Mouse (Mus musculus): ENCODE measurements at regions not wholly inside any gene's neighbourhood (a gene's known extent, or its start where the extent isn't known, plus 50 kb on each side); places are given as distances from the start of the nearest gene placed in this dataset.

GRCm38 (mm10) chr15:60333573-60334306 is 317.3 kb upstream of the 4933412E24Rik start:
- Histone ChIP-seq H3K27ac (replicated peaks; ENCODE audit: low read depth, low read length) (no peak overlapping the region), H3K9ac (replicated peaks; ENCODE audit: low read length) (no peak overlapping the region), H3K4me2 (ENCODE audit: low read depth, low read length) (no peak overlapping the region), H3K4me3 (ENCODE audit: low read depth, low read length) (no peak overlapping the region), H3K27me3 (ENCODE audit: control insufficient read depth, insufficient read depth, low read length) (no peaks in the 10 kb centered on the region), H3K9me3 (replicated peaks; ENCODE audit: control insufficient read depth, low read length) (no peaks in the 10 kb centered on the region), H3K4me1 (ENCODE audit: control insufficient read depth, insufficient read depth, low read length) (no peaks in the 10 kb centered on the region), H3K36me3 (replicated peaks; ENCODE audit: control insufficient read depth, insufficient read depth, low read depth, low read length) (no peaks in the 10 kb centered on the region)
- WGBS: 71% methylated on average over 5 of the region's 5 CpGs
- DNase-seq (ENCODE audit: low spot score) (no peak), ATAC-seq (replicated peaks; ENCODE audit: insufficient number of reproducible peaks, low FRiP score, low TSS enrichment, low read depth) (no peak)

GRCm38 (mm10) chr15:60317577-60317976 is 301.2 kb upstream of the 4933412E24Rik start:
- H3K27me3 ChIP-seq (ENCODE audit: control insufficient read depth, insufficient read depth, low read length): no peaks in the 10 kb centered on the region
- 88% methylated on average over 2 of the region's 2 CpGs for WGBS
- no peak overlapping the region for H3K4me3 ChIP-seq (ENCODE audit: low read depth, low read length)
- no peak for ATAC-seq (replicated peaks; ENCODE audit: insufficient number of reproducible peaks, low FRiP score, low TSS enrichment, low read depth)
- no peaks in the 10 kb centered on the region for H3K4me1 ChIP-seq (ENCODE audit: control insufficient read depth, insufficient read depth, low read length)
- H3K9me3 ChIP-seq (replicated peaks; ENCODE audit: control insufficient read depth, low read length): no peaks in the 10 kb centered on the region
- H3K36me3 ChIP-seq (replicated peaks; ENCODE audit: control insufficient read depth, insufficient read depth, low read depth, low read length): no peaks in the 10 kb centered on the region
- H3K4me2 ChIP-seq (ENCODE audit: low read depth, low read length): no peak overlapping the region
- no peak overlapping the region for H3K9ac ChIP-seq (replicated peaks; ENCODE audit: low read length)
- no peak for DNase-seq (ENCODE audit: low spot score)
- H3K27ac ChIP-seq (replicated peaks; ENCODE audit: low read depth, low read length): no peak overlapping the region

GRCm38 (mm10) chr15:60315210-60315609 is 298.8 kb upstream of the 4933412E24Rik start:
- no peaks in the 10 kb centered on the region for H3K9me3 ChIP-seq (replicated peaks; ENCODE audit: control insufficient read depth, low read length)
- no peaks in the 10 kb centered on the region for H3K36me3 ChIP-seq (replicated peaks; ENCODE audit: control insufficient read depth, insufficient read depth, low read depth, low read length)
- no peak overlapping the region for H3K4me2 ChIP-seq (ENCODE audit: low read depth, low read length)
- no peak for DNase-seq (ENCODE audit: low spot score)
- ATAC-seq (replicated peaks; ENCODE audit: insufficient number of reproducible peaks, low FRiP score, low TSS enrichment, low read depth): no peak
- WGBS: 80% methylated on average over 5 of the region's 5 CpGs
- no peaks in the 10 kb centered on the region for H3K27me3 ChIP-seq (ENCODE audit: control insufficient read depth, insufficient read depth, low read length)
- H3K9ac ChIP-seq (replicated peaks; ENCODE audit: low read length): no peak overlapping the region
- H3K4me3 ChIP-seq (ENCODE audit: low read depth, low read length): no peak overlapping the region
- H3K27ac ChIP-seq (replicated peaks; ENCODE audit: low read depth, low read length): no peak overlapping the region
- no peaks in the 10 kb centered on the region for H3K4me1 ChIP-seq (ENCODE audit: control insufficient read depth, insufficient read depth, low read length)

- DNase-seq (ENCODE audit: low spot score) (no peak), ATAC-seq (replicated peaks; ENCODE audit: insufficient number of reproducible peaks, low FRiP score, low TSS enrichment, low read depth) (no peak)
- H3K36me3 ChIP-seq (replicated peaks; ENCODE audit: control insufficient read depth, insufficient read depth, low read depth, low read length): no peaks in the 10 kb centered on the region
- H3K9ac ChIP-seq (replicated peaks; ENCODE audit: low read length): no peak overlapping the region
- WGBS: 67% methylated on average over 3 of the region's 3 CpGs
- no peaks in the 10 kb centered on the region for H3K27me3 ChIP-seq (ENCODE audit: control insufficient read depth, insufficient read depth, low read length)
- H3K4me1 ChIP-seq (ENCODE audit: control insufficient read depth, insufficient read depth, low read length): no peaks in the 10 kb centered on the region
- H3K9me3 ChIP-seq (replicated peaks; ENCODE audit: control insufficient read depth, low read length): no peaks in the 10 kb centered on the region
- H3K27ac ChIP-seq (replicated peaks; ENCODE audit: low read depth, low read length): no peak overlapping the region
- H3K4me2 ChIP-seq (ENCODE audit: low read depth, low read length): no peak overlapping the region
- no peak overlapping the region for H3K4me3 ChIP-seq (ENCODE audit: low read depth, low read length)
These were observed 293.5 kb upstream of the 4933412E24Rik start for GRCm38 (mm10) chr15:60309909-60310308.

GRCm38 (mm10) chr15:60308968-60309367 is 292.6 kb upstream of the 4933412E24Rik start:
- Histone ChIP-seq H3K9ac (replicated peaks; ENCODE audit: low read length) (no peak overlapping the region), H3K4me2 (ENCODE audit: low read depth, low read length) (no peak overlapping the region), H3K36me3 (replicated peaks; ENCODE audit: control insufficient read depth, insufficient read depth, low read depth, low read length) (no peaks in the 10 kb centered on the region), H3K27me3 (ENCODE audit: control insufficient read depth, insufficient read depth, low read length) (no peaks in the 10 kb centered on the region), H3K4me1 (ENCODE audit: control insufficient read depth, insufficient read depth, low read length) (no peaks in the 10 kb centered on the region), H3K4me3 (ENCODE audit: low read depth, low read length) (no peak overlapping the region), H3K9me3 (replicated peaks; ENCODE audit: control insufficient read depth, low read length) (no peaks in the 10 kb centered on the region), H3K27ac (replicated peaks; ENCODE audit: low read depth, low read length) (no peak overlapping the region)
- 55% methylated on average over 1 of the region's 1 CpGs for WGBS
- DNase-seq (ENCODE audit: low spot score): no peak
- ATAC-seq (replicated peaks; ENCODE audit: insufficient number of reproducible peaks, low FRiP score, low TSS enrichment, low read depth): no peak

GRCm38 (mm10) chr15:60308126-60308525 is 291.7 kb upstream of the 4933412E24Rik start:
- Histone ChIP-seq H3K4me2 (ENCODE audit: low read depth, low read length) (no peak overlapping the region), H3K27me3 (ENCODE audit: control insufficient read depth, insufficient read depth, low read length) (no peaks in the 10 kb centered on the region), H3K9ac (replicated peaks; ENCODE audit: low read length) (no peak overlapping the region), H3K9me3 (replicated peaks; ENCODE audit: control insufficient read depth, low read length) (no peaks in the 10 kb centered on the region), H3K27ac (replicated peaks; ENCODE audit: low read depth, low read length) (no peak overlapping the region), H3K4me3 (ENCODE audit: low read depth, low read length) (no peak overlapping the region), H3K4me1 (ENCODE audit: control insufficient read depth, insufficient read depth, low read length) (no peaks in the 10 kb centered on the region), H3K36me3 (replicated peaks; ENCODE audit: control insufficient read depth, insufficient read depth, low read depth, low read length) (no peaks in the 10 kb centered on the region)
- DNase-seq (ENCODE audit: low spot score) (no peak), ATAC-seq (replicated peaks; ENCODE audit: insufficient number of reproducible peaks, low FRiP score, low TSS enrichment, low read depth) (no peak)
- 87% methylated on average over 2 of the region's 2 CpGs for WGBS

GRCm38 (mm10) chr15:60303501-60303900 is 287.1 kb upstream of the 4933412E24Rik start:
- Histone ChIP-seq H3K9me3 (replicated peaks; ENCODE audit: control insufficient read depth, low read length) (no peaks in the 10 kb centered on the region), H3K4me1 (ENCODE audit: control insufficient read depth, insufficient read depth, low read length) (no peaks in the 10 kb centered on the region), H3K27me3 (ENCODE audit: control insufficient read depth, insufficient read depth, low read length) (no peaks in the 10 kb centered on the region), H3K27ac (replicated peaks; ENCODE audit: low read depth, low read length) (no peak overlapping the region), H3K4me3 (ENCODE audit: low read depth, low read length) (no peak overlapping the region), H3K36me3 (replicated peaks; ENCODE audit: control insufficient read depth, insufficient read depth, low read depth, low read length) (no peaks in the 10 kb centered on the region), H3K9ac (replicated peaks; ENCODE audit: low read length) (no peak overlapping the region), H3K4me2 (ENCODE audit: low read depth, low read length) (no peak overlapping the region)
- ATAC-seq (replicated peaks; ENCODE audit: insufficient number of reproducible peaks, low FRiP score, low TSS enrichment, low read depth) (no peak), DNase-seq (ENCODE audit: low spot score) (no peak)
- WGBS: 70% methylated on average over 4 of the region's 4 CpGs

GRCm38 (mm10) chr15:60301939-60302338 is 285.5 kb upstream of the 4933412E24Rik start:
- H3K4me1 ChIP-seq (ENCODE audit: control insufficient read depth, insufficient read depth, low read length): no peaks in the 10 kb centered on the region
- no peak overlapping the region for H3K4me2 ChIP-seq (ENCODE audit: low read depth, low read length)
- H3K27me3 ChIP-seq (ENCODE audit: control insufficient read depth, insufficient read depth, low read length): no peaks in the 10 kb centered on the region
- no peak overlapping the region for H3K27ac ChIP-seq (replicated peaks; ENCODE audit: low read depth, low read length)
- H3K9me3 ChIP-seq (replicated peaks; ENCODE audit: control insufficient read depth, low read length): no peaks in the 10 kb centered on the region
- no peaks in the 10 kb centered on the region for H3K36me3 ChIP-seq (replicated peaks; ENCODE audit: control insufficient read depth, insufficient read depth, low read depth, low read length)
- H3K4me3 ChIP-seq (ENCODE audit: low read depth, low read length): no peak overlapping the region
- H3K9ac ChIP-seq (replicated peaks; ENCODE audit: low read length): no peak overlapping the region
- no peak for DNase-seq (ENCODE audit: low spot score)
- no peak for ATAC-seq (replicated peaks; ENCODE audit: insufficient number of reproducible peaks, low FRiP score, low TSS enrichment, low read depth)
- WGBS: 86% methylated on average over 4 of the region's 4 CpGs
